8 mouse cellular contexts compared by ENCODE assay signal in the genomic region with DNA sequence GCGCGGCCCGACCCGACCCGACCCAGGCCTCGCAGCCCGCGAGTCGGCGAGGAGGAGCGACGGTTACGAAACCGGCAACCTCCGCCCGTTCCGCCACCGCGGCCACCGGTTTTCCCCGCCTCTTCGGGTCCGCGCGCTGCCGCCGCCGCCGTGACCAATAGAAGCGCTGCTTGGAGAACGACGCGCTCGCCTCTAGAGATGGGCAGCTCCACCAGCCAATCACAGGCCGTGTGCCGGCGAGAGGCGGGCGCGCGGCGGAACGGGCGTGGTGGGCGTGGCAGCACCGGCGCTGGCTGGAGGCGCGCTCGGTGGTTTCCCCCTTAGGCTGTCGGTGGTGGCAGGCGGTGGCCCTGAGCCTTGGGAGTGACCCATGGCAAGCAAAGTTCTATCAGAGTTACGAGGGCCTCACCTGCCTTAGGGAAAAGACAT. TPM values are rescaled to one million over a fixed set of nuclear protein-coding genes. Genes with fewer than 3 reads are reported as not detected.
DNase-seq lines count a peak whose midpoint lies in the region; ATAC-seq and TF ChIP-seq lines count a peak whose summit lies in the region.

Gene Cebpg (minus strand): TSS at position 138 of the 429 bp plus-strand sequence.

- peak; percentile 99 for ATAC-seq in forebrain, embryonic 15.5 days (replicated peaks)
- peak; percentile 96 for ATAC-seq in liver, postnatal 0 days
- peak; percentile 99 for ATAC-seq in neural tube, embryonic 13.5 days (ENCODE audit: low read depth)

- no peaks in the 10 kb centered on the region for H3K9me3 ChIP-seq in ES-E14 (ENCODE audit: control insufficient read depth, insufficient read depth, low read depth, low read length)
- no peaks in the 10 kb centered on the region for H3K9me3 ChIP-seq in forebrain, embryonic 15.5 days
- no peaks in the 10 kb centered on the region for H3K9me3 ChIP-seq in liver, postnatal 0 days (ENCODE audit: low read length)
- no peaks in the 10 kb centered on the region for H3K9me3 ChIP-seq in neural tube, embryonic 13.5 days

- intact Hi-C loops in heart, postnatal 14 days (cut with DNase I), result loop anchor here (2.0 to 5.0 kb wide), 2 partner anchors 24 to 61 kb away; partner anchors contain the start of gene Cebpa

- no peaks in the 10 kb centered on the region for H3K27me3 ChIP-seq in forebrain, embryonic 15.5 days
- H3K27me3 ChIP-seq in liver, postnatal 0 days (ENCODE audit: insufficient read depth, low read length), result no peaks in the 10 kb centered on the region
- H3K27me3 ChIP-seq in neural tube, embryonic 13.5 days, result no peaks in the 10 kb centered on the region

- H3K4me2 ChIP-seq in forebrain, embryonic 15.5 days (replicated peaks), result peak within 1 kb of the TSS; percentile 74
- H3K4me2 ChIP-seq in liver, postnatal 0 days (ENCODE audit: low read depth, low read length), result peak within 1 kb of the TSS; percentile 77
- peak within 1 kb of the TSS; percentile 94 for H3K4me2 ChIP-seq in neural tube, embryonic 13.5 days

- H3K36me3 ChIP-seq in ES-E14 (ENCODE audit: control insufficient read depth, insufficient read depth, low read length, poor library complexity, severe bottlenecking), result no peaks in the 10 kb centered on the region
- H3K36me3 ChIP-seq in forebrain, embryonic 15.5 days, result no peaks in the 10 kb centered on the region
- no peaks in the 10 kb centered on the region for H3K36me3 ChIP-seq in liver, postnatal 0 days (replicated peaks; ENCODE audit: insufficient read depth, low read length)
- no peaks in the 10 kb centered on the region for H3K36me3 ChIP-seq in neural tube, embryonic 13.5 days

- peak; percentile 73 for DNase-seq in ES-E14 (ENCODE audit: low read depth, low spot score)
- DNase-seq in cerebellum, adult 11 months, result peak; percentile 98
- DNase-seq in heart, postnatal 14 days, result peak; percentile 98 to 99
- peak; percentile 98 for DNase-seq in layer of hippocampus, adult 11-12 months (ENCODE audit: low spot score)
- peak; percentile 98 for DNase-seq in liver, postnatal 0 days
- DNase-seq in telencephalon, adult 2 months (ENCODE audit: low read depth, low spot score), result peak; percentile 81

- TF ChIP-seq CTCF in liver, postnatal 0 days (IDR thresholded peaks at IDR 0.05; ENCODE audit: low read depth), result no peak

- H3K9ac ChIP-seq in ES-E14 (ENCODE audit: insufficient read depth, low read depth, low read length, poor library complexity, severe bottlenecking), result peak within 1 kb of the TSS; percentile 98
- H3K9ac ChIP-seq in forebrain, embryonic 15.5 days (replicated peaks), result peak within 1 kb of the TSS; percentile 80
- peak within 1 kb of the TSS; percentile 92 for H3K9ac ChIP-seq in liver, postnatal 0 days (replicated peaks)
- H3K9ac ChIP-seq in neural tube, embryonic 13.5 days, result peak within 1 kb of the TSS; percentile 95

- H3K27ac ChIP-seq in ES-E14 (ENCODE audit: insufficient read depth, low read depth, low read length, poor library complexity, severe bottlenecking), result peak within 1 kb of the TSS; percentile 80
- peak within 1 kb of the TSS; percentile 85 for H3K27ac ChIP-seq in forebrain, embryonic 15.5 days (replicated peaks)
- peak within 1 kb of the TSS; percentile 98 for H3K27ac ChIP-seq in liver, postnatal 0 days (ENCODE audit: low read depth)
- peak within 1 kb of the TSS; percentile 94 for H3K27ac ChIP-seq in neural tube, embryonic 13.5 days (replicated peaks)

- no peak for TF ChIP-seq EP300 in liver, postnatal 0 days (IDR thresholded peaks at IDR 0.05; ENCODE audit: low read depth)

- WGBS in forebrain, embryonic 15.5 days, result under 1% methylated on average over 49 of the region's 53 CpGs
- WGBS in liver, postnatal 0 days (ENCODE audit: insufficient replicate concordance), result 0% methylated on average over 48 of the region's 53 CpGs
- under 1% methylated on average over 46 of the region's 53 CpGs for WGBS in neural tube, embryonic 13.5 days

- H3K4me1 ChIP-seq in ES-E14 (ENCODE audit: control insufficient read depth in 2 of 2, insufficient read depth in 2 of 2, low read length in 2 of 2, poor library complexity in 1 of 2), result peaks cover 1 to 3% of the 10 kb centered on the region in 2 experiments; a peak in 1 of 4 replicates
- H3K4me1 ChIP-seq in forebrain, embryonic 15.5 days, result peaks cover 30% of the 10 kb centered on the region
- peaks cover 33% of the 10 kb centered on the region for H3K4me1 ChIP-seq in liver, postnatal 0 days (ENCODE audit: insufficient read depth)
- H3K4me1 ChIP-seq in neural tube, embryonic 13.5 days (replicated peaks), result peaks cover 26% of the 10 kb centered on the region

- in situ Hi-C loops in ES-E14 (cut with MboI; ENCODE audit: low sequenced_read_pairs in 2 of 2, unreplicated experiment in 2 of 2), result no loop called here

- H3K4me3 ChIP-seq in ES-E14 (ENCODE audit: insufficient read depth in 1 of 2, low read depth in 1 of 2, low read length in 2 of 2, poor library complexity in 1 of 2, severe bottlenecking in 1 of 2), result peak within 1 kb of the TSS; percentile 95 to 99
- H3K4me3 ChIP-seq in forebrain, embryonic 15.5 days, result peak within 1 kb of the TSS; percentile 86
- peak within 1 kb of the TSS; percentile 89 for H3K4me3 ChIP-seq in liver, postnatal 0 days (ENCODE audit: low read depth, low read length)
- peak within 1 kb of the TSS; percentile 95 for H3K4me3 ChIP-seq in neural tube, embryonic 13.5 days

TF ChIP-seq in ES-E14, 5 proteins besides CTCF, POLR2A, EP300 and RAD21:
- TF ChIP-seq MAFK (IDR thresholded peaks at IDR 0.05; ENCODE audit: insufficient read depth, low read depth, low read length), result no peak
- no peak for TF ChIP-seq HCFC1 (IDR thresholded peaks at IDR 0.05; ENCODE audit: borderline replicate concordance, insufficient read depth, low read length)
- no peak for TF ChIP-seq ZC3H11A (IDR thresholded peaks at IDR 0.05; ENCODE audit: borderline replicate concordance, low read depth, low read length)
- TF ChIP-seq CHD2 (IDR thresholded peaks at IDR 0.05; ENCODE audit: low read depth, low read length), result peak; percentile 77
TF ChIP-seq in ES-E14: peak in this region for 1.

RNA-seq across cellular contexts. Expression of gene Cebpg, which starts in this region (rescaled TPM):
- 12.8 and 14.0 TPM in 2 replicates for total RNA-seq in ES-E14 (2012; rRNA removed)
- polyA plus RNA-seq in forebrain, embryonic 15.5 days (2015; fragmentation: Nextera tagmentation; extraction: Ambion mirVana), result 54.0 and 54.6 TPM in 2 replicates
- 10 to 100 TPM; 27.8 to 29.1 TPM for total RNA-seq in heart, postnatal 14 days (2021)
- polyA plus RNA-seq in liver, postnatal 0 days (2015; fragmentation: Nextera tagmentation; extraction: Ambion mirVana), result 30.8 and 35.2 TPM in 2 replicates
- 38.7 and 40.0 TPM in 2 replicates for polyA plus RNA-seq in neural tube, embryonic 13.5 days (2015; fragmentation: Nextera tagmentation; extraction: Ambion mirVana)

Comparison
In these comparisons a context has a peak if more than half of its experiments do, and no peak if none do; other contexts are left out.
1. Peak in every context shown above with its lines: DNase-seq, ATAC-seq, H3K4me3 ChIP-seq and H3K27ac ChIP-seq.